Mouse (Mus musculus) myocyte (in vitro differentiated cells): ENCODE results near the gene Obsl1.

Experiments used
- CEBPB ChIP-seq: IDR thresholded peaks from 2 replicates; pipeline ENCODE4 v1.6.1; 2011; ENCODE audit warnings: mild to moderate bottlenecking, moderate library complexity; ENCODE audit not compliant: poor library complexity, insufficient read depth, severe bottlenecking
- E2F4 ChIP-seq: IDR thresholded peaks from one replicate; pipeline ENCODE4 v1.6.1; 2011; ENCODE audit warnings: mild to moderate bottlenecking, control low read depth, moderate library complexity; ENCODE audit not compliant: insufficient read depth
- MAX ChIP-seq: IDR thresholded peaks from one replicate; pipeline ENCODE4 v1.6.1; 2011; ENCODE audit warnings: low read depth, mild to moderate bottlenecking, control low read depth
- MYOD1 ChIP-seq, 3 experiments: IDR thresholded peaks; one replicate each; pipeline ENCODE4 v1.6.1; 2011; ENCODE audit warnings: control low read depth in 2 of 3, low read depth in 2 of 3, mild to moderate bottlenecking in 2 of 3, moderate library complexity in 1 of 3; ENCODE audit not compliant: insufficient read length in 2 of 3, control insufficient read depth in 1 of 3
- MYOG ChIP-seq, 3 experiments: IDR thresholded peaks; one replicate each; pipeline ENCODE4 v1.6.1; 2011; ENCODE audit warnings: control low read depth in 2 of 3, low read depth in 2 of 3, mild to moderate bottlenecking in 2 of 3; ENCODE audit not compliant: insufficient read length in 2 of 3, control insufficient read depth in 1 of 3, insufficient read depth in 1 of 3
- POLR2A ChIP-seq: IDR thresholded peaks from one replicate; pipeline ENCODE4 v1.6.1; 2011; ENCODE audit warnings: low read depth, mild to moderate bottlenecking, control low read depth, moderate library complexity; ENCODE audit not compliant: insufficient read length
- POLR2AphosphoS2 ChIP-seq: IDR thresholded peaks from one replicate; pipeline ENCODE4 v1.6.1; 2011; ENCODE audit warnings: low read depth, control low read depth; ENCODE audit not compliant: insufficient read length
- REST ChIP-seq: IDR thresholded peaks from one replicate; pipeline ENCODE4 v1.6.1; 2011; ENCODE audit warnings: mild to moderate bottlenecking, control low read depth, moderate library complexity; ENCODE audit not compliant: insufficient read depth, insufficient read length
- SRF ChIP-seq: IDR thresholded peaks from one replicate; pipeline ENCODE4 v1.6.1; 2011; ENCODE audit warnings: low read depth; ENCODE audit not compliant: control insufficient read depth, insufficient read length
- TCF12 ChIP-seq: IDR thresholded peaks from one replicate; pipeline ENCODE4 v1.6.1; 2011; ENCODE audit warnings: mild to moderate bottlenecking, control low read depth; ENCODE audit not compliant: poor library complexity, insufficient read depth, severe bottlenecking
- TCF3 ChIP-seq: IDR thresholded peaks from one replicate; pipeline ENCODE4 v1.6.1; 2011; ENCODE audit warnings: low read depth, control low read depth; ENCODE audit not compliant: insufficient read length
- USF1 ChIP-seq: IDR thresholded peaks from one replicate; pipeline ENCODE4 v1.6.1; 2011; ENCODE audit warnings: low read depth, mild to moderate bottlenecking, control low read depth, moderate library complexity

- no peak for TF ChIP-seq POLR2A
- TF ChIP-seq E2F4 = no peak
- TF ChIP-seq TCF12 = no peak
- no peak for TF ChIP-seq MAX
- no peak for TF ChIP-seq MYOG (IDR thresholded peaks at IDR 0.05; ENCODE audit: control insufficient read depth in 1 of 3, insufficient read depth in 1 of 3, insufficient read length in 2 of 3, low read depth in 2 of 3)
- TF ChIP-seq USF1 = no peak
- TF ChIP-seq MYOD1 (IDR thresholded peaks at IDR 0.05; ENCODE audit: control insufficient read depth in 1 of 3, insufficient read length in 2 of 3, low read depth in 2 of 3) = no peak
- no peak for TF ChIP-seq POLR2AphosphoS2
- TF ChIP-seq SRF = no peak
- TF ChIP-seq CEBPB = no peak
- TF ChIP-seq TCF3 = no peak
- no peak for TF ChIP-seq REST
These were observed 27.8 kb downstream of the Obsl1 start for GRCm38 (mm10) chr1:75478497-75478896.
